Mouse (Mus musculus): ENCODE measurements around the gene Trarg1.
"Not testable (repeated sequence)": the region's sequence is repeated elsewhere in the genome, so short reads cannot be mapped to it uniquely, and the experiment has no call there.

Trarg1 gene

DNA sequence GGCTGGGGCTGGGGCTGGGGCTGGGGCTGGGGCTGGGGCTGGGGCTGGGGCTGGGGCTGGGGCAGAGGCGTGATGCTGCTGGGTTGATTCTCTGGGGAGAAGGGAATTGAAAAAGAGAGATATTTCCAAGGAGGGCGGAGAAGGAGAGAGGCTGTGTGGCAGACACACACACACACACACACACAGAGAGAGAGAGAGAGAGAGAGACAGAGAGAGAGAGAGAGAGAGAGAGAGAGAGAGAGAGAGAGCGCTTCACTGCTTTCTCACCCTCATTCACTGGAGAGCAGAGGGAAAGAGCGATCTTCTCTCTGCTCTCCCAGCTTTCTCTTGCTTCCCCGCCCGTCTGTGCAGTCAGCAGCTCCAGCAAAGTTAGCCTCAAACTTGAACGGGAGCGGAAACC, at the start of gene Trarg1:
Gene Trarg1 (plus strand): TSS at position 301 of the 400 bp plus-strand sequence.
- DNase-seq, result not testable (repeated sequence)

DNA sequence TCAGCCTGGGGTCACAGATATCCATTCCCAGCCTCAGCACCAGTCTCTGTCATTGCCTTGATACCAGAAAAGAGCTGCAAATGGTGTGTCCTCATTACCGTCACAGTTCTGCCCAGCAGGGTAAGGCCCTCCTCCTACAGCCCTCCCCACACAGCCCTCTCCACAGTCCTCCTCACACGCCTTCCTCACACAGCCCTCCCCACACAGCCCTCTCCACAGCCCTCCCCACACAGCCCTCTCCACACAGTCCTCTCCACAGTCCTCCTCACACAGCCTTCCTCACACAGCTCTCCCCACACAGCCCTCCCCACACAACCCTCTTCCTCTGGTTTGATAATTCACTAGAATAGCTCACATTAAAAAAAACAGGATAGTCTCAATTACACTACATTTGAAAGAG, 49.6 kb upstream of the Trarg1 start:
- no peak for DNase-seq

DNA sequence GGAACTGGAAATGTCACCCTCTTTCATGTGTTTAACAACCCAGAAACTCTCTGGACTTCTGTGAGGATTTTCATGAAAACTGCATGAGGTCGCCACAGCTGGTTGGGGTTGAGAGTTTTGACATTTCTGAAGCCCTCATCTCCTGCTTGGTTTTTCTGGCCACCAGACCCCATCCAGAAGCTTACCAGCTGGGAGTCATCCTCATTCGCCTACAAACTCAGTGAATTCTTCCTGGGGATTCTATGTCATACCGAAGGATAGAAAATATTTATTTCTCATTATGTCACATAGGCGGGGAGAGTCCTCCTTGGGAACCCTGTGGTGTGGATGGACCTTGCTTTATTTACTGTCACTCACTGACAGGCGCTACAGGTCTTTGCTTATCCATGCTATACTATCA, 49.1 kb upstream of the Trarg1 start:
- no peak for DNase-seq

DNA sequence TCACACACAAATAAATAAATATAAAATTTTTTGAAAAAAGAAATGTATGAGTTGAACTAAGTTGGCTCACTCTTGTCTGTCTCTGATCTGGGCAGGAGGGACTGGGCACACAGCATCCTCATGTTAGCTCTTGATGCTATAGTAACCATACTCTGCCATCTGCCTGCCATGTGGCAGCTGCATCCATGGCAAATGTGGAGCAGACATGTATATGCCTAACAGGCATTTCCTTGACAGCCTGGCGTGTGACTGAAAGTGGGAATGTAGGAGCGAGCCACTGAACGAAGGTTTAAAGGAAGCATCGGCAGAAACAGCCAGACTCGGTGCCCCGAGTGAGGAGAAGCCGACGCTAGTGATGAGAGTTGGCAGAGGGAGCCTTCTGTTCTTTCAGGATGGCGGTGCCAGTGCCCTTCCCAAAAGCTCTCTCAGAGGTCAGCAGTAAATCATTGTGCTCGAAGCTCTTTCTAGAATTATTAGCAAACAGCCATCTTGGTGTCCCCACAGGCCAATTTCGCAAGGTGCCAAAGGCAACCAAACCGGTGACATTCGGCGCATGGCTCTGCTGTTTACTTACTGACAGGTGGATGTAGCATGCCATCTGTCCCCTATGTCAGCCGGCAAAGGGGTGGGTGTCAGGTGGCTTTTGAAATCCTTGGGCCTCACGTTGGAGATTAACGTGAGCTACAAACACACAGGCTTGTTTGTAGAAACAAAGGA, 40.2 kb upstream of the Trarg1 start:
- DNase-seq, result peak; percentile 50

DNA sequence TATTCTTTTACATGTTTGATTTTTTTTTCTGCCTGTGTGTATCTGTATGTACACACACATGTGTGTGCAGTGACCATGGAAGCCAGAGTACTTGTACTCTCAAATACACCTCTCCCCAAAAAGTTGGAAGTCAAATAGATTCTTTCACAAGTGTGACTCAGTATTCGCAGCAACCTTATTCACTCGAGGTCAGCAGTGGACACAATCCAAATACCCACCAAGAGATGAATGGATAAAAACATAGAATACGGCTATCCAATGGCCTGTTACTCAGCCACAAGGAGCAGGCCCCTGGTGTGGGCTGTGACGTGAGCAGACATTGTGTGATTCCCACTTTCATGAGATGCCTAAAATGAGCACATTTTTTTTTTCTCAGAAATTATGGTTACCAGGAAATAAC, 39.4 kb upstream of the Trarg1 start:
- no peak for DNase-seq

DNA sequence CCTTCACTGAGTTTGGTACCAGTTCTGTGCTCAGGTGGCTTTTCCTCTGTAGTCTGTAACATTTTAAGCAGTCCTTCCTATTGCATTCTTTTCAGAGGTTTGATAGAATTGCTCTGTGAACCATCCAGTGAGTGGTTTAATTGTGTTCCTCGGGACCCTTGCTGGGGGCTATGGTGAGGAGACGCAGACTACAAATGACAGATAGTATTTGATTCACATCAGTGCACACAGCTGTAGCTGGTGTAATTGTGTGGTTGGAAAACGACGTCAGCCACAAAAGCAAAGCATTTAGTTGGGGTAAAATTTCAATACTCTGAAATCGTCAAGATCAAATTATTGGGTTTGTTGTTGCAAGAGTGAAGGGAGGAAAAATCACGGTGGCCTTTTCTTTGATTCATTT, 35.4 kb upstream of the Trarg1 start:
- no peak for DNase-seq

DNA sequence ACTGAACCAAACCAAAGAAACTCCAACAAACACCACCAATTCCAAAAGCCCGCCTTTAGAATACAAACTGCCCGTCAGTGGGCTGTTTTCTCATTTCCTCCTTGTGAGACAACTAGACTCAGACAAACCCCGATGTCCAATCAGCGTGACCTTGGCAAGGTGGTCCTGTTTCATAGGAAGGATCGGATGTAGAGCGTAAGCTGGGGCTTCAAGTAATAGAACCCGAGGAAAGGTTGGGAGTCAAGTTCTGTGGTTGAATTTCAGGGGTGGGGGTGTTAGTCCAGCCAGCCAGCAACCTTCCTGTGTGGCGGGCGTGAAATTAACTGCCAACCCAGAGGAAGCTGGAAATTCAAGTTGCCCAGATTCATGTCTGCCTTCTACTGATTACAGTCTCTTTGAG, 34.6 kb upstream of the Trarg1 start:
- no peak for DNase-seq

DNA sequence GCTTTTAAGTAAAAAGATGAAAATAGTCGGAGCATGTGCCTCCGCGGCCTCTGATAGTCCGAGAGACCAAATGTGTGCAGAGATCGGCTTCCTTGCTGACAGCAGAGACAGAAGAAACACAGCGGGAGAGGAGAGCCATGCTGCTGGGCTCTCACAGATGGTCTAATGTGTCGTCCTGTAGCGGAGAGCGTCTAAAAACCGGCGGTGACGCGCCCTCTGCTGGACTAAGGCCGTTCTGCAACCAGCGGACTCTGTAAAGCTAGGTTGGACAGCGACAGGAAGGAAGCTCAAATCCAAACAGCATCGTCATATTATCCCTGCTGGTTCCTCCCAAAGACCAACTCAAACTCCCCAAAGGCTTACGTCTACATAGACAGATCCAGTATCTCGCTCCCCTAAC, 33.7 kb upstream of the Trarg1 start:
- DNase-seq, result peak; percentile 93

DNA sequence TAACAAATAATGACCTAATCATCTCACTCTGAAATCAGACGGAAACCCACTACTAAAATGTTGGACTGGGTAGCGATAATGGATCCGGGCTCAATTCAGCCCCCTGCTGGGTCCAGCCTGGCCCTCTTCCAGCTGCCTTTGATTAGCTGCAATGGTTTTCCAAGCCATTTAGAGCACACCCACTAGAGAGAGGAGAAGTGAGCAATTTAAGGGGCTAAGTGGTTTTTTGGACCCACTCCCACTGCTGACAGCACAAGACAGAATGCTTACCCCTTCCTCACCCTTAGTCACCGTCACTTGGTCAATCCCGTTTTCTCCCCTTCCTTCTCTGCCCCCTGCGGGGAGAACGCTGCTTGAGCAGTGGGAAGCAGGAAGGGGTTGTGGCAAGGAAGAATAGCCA, 32.5 kb upstream of the Trarg1 start:
- peak; percentile 33 for DNase-seq

DNA sequence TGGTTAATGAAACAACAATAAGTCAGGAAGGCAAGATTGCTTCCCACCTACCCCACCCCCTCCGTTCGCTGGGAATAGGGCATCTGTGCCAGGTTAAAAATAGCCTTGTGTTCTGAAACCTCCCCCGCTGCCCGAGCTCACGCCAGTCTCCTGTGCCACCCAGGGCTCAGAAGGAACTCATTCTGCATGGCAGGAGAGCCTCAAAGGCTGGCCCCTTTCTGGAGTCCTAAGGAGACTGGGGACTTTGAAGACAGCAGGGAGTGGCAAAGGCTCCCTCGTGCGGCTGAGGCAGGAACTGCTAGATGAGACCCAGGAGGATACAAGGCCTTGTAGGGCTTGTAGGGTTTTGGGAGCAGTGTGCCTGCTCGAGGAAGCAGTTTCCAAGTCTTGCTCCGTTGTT, 32.1 kb upstream of the Trarg1 start:
- peak; percentile 63 for DNase-seq

DNA sequence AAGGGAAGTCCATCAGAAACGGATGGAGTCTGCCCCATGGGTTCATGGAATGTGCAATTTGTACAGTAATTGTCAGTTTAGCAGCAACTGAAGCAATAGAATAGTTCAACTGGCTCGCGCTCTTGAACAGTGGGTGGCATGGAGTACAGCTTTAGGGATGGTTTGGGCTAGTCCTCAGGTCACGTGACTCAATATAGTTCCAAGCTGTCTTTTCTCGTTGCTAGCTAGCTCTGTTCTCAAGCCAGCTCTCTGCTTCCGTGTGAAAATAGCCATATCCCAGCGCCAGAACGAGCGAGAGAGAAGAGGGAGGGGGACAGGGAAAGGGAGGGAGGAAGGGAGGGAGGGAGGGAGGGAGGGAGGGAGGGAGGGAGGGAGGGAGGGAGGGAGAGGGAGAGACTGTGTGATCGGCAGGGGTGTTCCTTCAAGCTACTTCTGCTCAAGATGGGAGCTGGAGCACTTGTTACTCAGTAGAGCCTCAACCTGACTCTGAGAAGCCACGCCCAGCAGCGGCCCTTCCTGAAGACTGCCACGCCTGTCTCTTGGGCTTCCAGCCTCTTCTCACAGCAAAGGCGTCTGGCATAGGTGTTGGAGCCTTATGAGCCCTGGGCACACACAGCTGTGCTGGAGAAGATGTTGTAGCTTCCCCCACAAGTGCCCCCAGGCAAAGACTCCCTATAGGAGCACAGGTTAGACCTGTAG, 28.6 kb upstream of the Trarg1 start:
- DNase-seq, result no peak

DNA sequence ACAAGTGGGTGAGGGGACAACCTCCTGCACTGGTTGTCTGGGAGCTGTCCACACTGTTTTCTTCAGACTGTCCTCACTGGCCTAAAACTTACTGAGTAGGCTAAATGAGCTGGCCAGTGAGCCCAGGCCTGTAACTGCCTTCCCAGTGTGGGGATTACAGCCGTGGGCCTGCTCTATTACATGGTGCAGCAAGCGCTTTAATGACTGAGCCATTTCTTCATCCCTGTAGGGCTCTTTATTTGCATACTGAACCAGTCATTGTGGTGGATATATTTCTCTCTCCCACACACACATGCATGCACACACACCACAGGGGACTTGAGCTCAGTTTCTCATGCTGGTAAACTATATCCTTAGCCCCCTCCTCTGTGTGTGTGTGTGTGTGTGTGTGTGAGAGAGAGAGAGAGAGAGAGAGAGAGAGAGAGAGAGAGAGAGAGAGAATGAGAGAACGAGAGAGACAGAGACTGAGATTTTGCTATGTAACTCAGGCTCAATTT, 26.7 kb upstream of the Trarg1 start:
- DNase-seq, result no peak

DNA sequence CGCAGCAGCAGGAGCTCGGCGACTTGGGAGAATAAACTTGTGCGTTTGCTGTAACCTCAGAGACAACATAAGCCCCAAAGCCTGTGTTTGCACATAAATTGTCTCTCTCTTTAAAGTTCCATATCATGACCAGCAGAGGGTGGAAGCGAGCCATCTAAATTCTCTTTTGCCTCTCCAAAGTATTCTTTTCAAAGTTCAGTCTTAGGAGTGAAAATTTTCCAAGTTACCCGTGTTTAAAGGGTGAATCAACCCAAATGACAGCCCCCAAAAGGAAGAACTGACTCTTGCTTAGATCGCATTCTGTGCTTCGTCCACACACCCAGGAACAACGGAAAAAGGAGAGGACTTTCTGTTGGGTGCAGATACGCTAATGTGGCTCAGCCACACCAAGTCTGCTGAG, 24.5 kb upstream of the Trarg1 start:
- DNase-seq, result peak; percentile 40

DNA sequence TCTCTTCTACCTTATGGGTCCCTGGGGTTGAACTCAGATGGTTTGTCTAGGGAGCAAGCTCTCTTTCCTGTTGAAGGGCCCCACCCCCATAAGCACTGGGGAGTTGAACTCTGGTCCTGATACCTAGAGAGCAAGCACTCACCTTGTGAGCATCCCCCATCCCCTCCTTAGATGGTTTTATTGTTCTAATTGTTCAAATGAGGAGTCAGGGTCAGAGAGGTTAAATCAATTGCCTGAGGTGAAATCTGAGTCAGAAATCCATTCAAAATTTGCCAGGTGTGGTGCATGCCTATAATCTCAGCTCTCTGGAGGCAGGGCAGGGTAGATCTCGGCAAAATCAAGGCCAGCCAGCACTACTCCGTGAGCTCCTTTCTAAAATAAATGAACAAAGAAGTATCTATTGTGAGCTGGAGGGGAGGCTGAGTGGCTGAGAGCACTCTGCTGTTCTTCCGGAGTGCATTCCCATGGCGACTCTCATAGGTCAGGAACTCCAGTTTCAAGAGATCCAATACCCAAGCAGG, 22.1 kb upstream of the Trarg1 start:
- DNase-seq, result no peak

DNA sequence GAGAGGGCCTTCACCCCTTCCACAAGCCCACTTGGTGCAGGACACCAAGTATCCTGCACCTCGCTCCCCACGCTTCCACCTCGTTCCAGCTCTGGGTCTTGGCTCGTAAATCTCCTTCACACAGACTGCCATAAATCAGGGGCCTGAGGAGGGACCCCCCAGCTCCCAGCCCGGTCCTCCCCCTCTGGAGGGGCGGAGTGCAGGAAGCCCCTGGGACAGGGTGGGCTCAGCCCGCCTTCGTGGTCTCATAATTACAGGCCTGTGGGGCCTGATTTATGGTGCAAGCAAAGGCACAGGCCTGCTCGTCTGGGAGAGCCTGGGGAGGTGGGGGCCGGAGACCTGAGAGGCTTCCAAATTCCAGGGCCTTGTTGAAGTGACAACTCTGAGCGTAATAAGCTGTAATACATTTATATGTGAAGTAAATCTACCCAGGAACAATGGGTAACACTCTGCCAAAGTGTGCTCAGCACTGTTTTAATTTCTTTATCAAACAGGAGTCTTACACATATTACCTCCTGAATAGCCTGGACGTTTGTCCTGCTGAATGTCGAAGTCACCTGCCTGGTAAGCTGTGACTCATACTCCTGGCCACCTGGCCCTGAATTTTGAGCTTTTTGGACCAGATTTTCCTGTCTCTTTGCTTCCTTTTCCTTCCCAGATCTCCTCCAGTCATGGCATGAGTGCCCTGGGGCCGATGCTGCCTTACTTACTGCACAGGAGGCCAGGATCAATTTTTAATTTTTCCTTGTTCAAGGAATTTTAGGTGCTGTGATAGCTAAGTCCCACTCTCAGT, 20.3 kb upstream of the Trarg1 start:
- DNase-seq, result no peak

DNA sequence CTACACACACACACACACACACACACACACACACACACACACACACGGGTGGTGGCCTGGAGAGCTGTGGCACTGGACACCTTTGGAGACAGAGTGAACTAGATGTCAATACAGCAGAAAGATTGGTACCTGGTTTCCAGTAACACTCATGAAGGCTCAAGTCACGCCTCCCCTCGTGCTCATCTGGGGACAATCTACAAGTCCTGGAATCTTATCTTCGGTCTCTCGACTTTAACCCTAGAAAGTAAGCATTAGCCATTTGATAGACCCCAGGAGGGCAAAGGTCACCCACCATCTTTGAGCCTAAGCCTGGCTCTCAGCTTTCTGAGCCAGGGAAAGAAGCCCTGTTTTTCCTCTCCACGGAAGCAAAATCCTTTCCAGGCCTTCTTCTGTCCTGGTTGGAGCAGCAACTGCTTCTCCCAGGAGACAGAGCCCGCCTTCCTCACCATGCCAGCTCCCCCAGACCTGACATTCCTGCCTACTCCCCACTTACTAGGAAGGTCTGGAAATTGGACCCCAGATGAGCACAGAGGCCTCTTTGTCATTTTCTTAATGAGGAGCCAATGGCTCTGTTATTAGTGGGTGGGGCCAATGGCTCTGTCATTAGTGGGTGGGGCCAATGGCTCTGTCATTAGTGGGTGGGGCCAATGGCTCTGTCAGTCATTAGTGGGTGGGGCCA, 17.7 kb upstream of the Trarg1 start:
- no peak for DNase-seq

DNA sequence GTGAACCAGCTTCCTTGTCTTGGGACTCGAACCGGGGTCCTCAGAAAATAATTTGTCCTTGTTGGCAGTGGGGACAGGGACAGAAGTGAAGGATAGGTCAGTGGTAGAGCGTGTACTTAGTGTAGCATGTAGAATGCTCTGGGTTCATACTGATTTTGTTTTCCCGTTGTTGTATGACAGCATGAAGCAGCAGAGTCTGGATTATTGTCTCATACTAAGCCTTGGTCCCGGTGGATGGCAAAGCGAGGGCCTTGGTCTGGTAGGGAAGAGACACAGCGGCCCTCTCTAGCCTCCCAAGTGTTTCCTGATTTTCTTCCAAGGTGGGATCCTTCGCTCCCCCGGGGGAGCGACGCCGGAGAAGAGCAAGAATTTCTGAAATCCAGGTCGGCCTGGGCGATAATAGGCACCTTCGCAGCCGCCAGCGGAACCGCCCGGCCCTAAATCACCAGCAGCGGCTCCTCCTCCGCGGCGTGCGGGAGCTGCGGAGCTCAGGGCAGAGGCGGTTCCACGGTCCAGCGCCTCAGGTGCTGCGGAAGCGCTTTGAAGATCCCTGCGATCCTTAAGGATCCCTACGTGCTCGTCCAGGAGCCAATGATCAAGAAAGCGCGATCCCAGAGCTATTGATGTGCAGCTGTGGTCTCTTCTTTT, 13.5 kb upstream of the Trarg1 start:
- peak; percentile 36 for DNase-seq

DNA sequence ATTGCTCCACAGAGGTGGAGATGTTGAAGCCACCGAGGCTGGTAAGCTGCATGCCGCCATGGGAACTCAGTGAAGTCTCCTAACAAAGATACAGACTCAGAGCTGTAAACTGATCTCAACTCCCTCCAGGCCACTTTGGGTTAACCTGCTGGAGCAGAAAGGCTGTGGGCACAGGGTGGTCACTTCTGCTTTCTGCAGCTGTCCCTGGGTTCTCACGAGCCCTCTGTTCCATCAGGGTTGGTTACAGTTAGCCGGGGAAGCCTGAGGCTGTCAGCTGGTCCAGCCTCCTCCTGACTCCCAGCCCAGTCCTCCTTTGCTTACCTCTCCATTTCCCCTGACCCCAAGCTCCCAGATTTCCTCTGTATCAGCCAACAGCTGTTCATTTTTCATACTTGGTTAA, 11.8 kb upstream of the Trarg1 start:
- DNase-seq, result no peak

DNA sequence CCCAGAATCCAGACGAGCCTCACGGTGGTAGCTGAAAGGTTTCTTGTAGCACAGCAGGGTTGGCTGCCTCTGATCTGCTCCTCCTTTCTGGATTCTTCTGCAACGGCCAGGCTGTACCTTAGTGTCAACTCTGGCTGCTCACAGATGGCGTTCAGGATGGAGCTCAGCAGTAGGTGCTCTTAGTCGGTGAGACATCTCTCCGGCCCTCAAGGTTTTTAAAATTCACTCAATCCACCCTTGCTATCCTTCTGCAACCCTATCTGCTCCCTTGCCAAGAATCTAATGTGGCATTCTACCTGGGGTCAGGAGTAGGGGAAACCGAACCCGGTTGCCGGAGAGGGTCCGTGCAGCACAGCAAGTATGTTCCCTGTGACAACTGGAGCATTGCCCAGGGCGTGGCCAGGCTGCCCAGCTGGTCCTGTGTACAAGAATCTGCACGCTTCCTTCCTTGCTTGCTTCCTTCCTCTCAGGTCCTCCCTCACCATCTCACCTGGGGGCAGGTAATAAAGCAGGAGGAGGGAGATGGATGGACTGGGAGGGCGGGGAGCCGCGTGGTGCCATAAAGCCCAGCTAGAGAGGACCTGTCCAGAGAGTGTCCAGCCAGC, 7.6 kb upstream of the Trarg1 start, which contains the start of gene Bhlha9:
Gene Bhlha9 (plus strand): TSS at position 600 of the 605 bp plus-strand sequence.
- peak; percentile 72 for DNase-seq

DNA sequence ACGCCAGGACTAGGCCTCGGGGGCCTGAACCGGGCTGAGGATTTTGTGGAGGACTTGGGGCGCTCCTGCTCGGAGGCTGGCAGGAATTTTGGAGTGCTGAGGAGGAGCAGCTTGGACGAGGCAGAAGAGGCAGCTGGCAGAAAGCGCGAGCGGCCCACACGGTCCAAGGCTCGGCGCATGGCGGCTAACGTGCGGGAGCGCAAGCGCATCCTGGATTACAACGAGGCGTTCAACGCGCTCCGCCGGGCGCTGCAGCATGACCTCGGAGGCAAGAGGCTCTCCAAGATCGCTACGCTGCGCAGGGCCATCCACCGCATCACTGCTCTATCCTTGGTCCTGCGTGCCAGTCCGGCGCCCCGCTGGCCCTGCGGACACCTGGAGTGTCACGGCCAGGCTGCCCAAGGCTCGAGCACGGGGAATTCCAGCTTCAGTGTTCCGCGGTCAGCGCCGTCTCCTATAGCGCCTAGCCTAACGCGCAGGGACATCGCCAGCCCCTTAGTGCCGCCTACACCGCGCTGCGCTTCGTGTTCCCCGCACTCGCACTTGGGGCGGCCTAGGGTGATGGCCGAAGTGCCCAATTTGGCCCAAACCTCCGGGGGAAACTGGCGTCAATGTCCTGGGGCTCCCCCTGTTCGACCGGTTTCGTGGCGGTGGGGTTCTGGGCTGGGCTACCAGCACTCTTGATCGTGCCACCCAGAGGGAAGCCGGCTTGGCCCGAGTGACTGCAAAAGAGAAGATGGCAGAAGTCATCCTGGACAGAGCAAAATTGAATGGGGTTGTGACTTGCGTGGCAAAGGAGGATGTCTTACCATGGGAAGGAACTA, 6.8 kb upstream of the Trarg1 start:
- DNase-seq, result peak; percentile 58

DNA sequence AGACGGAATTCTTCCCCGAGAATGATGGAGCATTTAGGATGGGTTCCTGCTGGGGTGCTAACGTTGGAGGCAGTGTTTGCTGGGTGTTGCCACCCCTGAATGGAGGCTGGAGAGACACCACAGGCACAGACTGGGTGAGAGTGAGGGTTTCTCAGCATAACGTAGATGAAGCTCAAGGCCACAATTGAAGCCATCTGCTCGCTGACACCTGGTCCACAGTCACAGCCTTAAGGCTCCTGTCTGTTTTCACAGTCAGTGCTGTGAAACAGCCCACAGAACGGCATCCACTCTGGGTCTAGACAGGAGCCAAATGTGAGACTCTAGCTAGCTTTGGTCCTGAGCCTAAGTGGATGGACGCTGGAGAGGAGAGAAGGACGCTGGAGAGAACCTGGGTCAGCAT, 5.4 kb upstream of the Trarg1 start:
- DNase-seq, result no peak
